Mouse (Mus musculus) forebrain, postnatal 0 days (tissue): ENCODE measurements around the gene Trmt112. TPM values are rescaled to one million over a fixed set of nuclear protein-coding genes. Genes with fewer than 3 reads are reported as not detected.

Source experiments
- ATAC-seq: fragments of 200-750 bp; cut with Nextera tagmentation; 2 replicates; pipeline ENCODE4 v1.8.0; 2017; ENCODE audit warnings: mild to moderate bottlenecking, moderate library complexity
- DNase-seq: peaks from one replicate; pipeline ENCODE4 v3.0.0-alpha.2; 2015
- H3K27ac ChIP-seq: fragments of 300-500 bp; sonication (generic); 2 replicates; pipeline ENCODE4 v1.5.1; 2014; ENCODE audit warnings: low read depth, mild to moderate bottlenecking, antibody characterized with exemption, low read length, moderate library complexity, mixed read lengths
- H3K27me3 ChIP-seq: fragments of 300-500 bp; sonication (generic); 2 replicates; pipeline ENCODE4 v1.6.1; 2014; ENCODE audit warnings: mild to moderate bottlenecking, low read length, mixed read lengths; ENCODE audit not compliant: insufficient read depth
- H3K36me3 ChIP-seq: fragments of 300-500 bp; sonication (generic); 2 replicates; pipeline ENCODE4 v1.6.1; 2014; ENCODE audit warnings: mild to moderate bottlenecking, moderate library complexity; ENCODE audit not compliant: insufficient read depth
- H3K4me1 ChIP-seq: fragments of 300-500 bp; sonication (generic); 2 replicates; pipeline ENCODE4 v1.6.1; 2014; ENCODE audit warnings: antibody characterized with exemption; ENCODE audit not compliant: insufficient read depth
- H3K4me2 ChIP-seq: fragments of 300-500 bp; sonication (generic); 2 replicates; pipeline ENCODE4 v1.6.1; 2014; ENCODE audit warnings: low read depth, mild to moderate bottlenecking, moderate library complexity
- H3K4me3 ChIP-seq: fragments of 300-500 bp; sonication (generic); 2 replicates; pipeline ENCODE4 v1.5.1; 2014; ENCODE audit warnings: low read depth, low read length, mixed read lengths
- H3K9ac ChIP-seq: fragments of 300-500 bp; sonication (generic); 2 replicates; pipeline ENCODE4 v1.6.1; 2014; ENCODE audit warnings: mild to moderate bottlenecking
- H3K9me3 ChIP-seq: fragments of 300-500 bp; sonication (generic); 2 replicates; pipeline ENCODE4 v1.6.1; 2016; ENCODE audit warnings: low read length
- CTCF ChIP-seq: sonication (generic); IDR thresholded peaks from 2 replicates; pipeline ENCODE4 v1.5.1; 2016; ENCODE audit warnings: antibody characterized with exemption, control low read depth, low read depth
- WGBS: fragments of 180-500 bp; shearing (Covaris S2); extraction: QIAGEN DNeasy Blood & Tissue Kit; methylation state at CpG from one replicate; pipeline ENCODE4 v1.1.7; 2014; 5-methylcytosine and 5-hydroxymethylcytosine counted together
- polyA plus RNA-seq: library from polyadenylated mRNA; unstranded; fragments of >200 nt; fragmentation: Nextera tagmentation; extraction: Ambion mirVana; gene quantifications from 2 replicates; pipeline ENCODE4 v1.2.1, GENCODE M21; 2015
- total RNA-seq: library from RNA; depleted of rRNA; stranded (reverse); fragments of >200 nt; gene quantifications from 2 replicates; pipeline ENCODE4 v1.2.3, GENCODE M21; 2014; rRNA removed

Gene Trmt112
- 52.3 and 69.6 TPM in 2 replicates for total RNA-seq
- polyA plus RNA-seq = 102 and 103 TPM in 2 replicates

- Histone ChIP-seq H3K4me3 (peak within 1 kb of the TSS; percentile 60), H3K4me1 (peaks cover 12% of the 10 kb centered on the region), H3K4me2 (peak within 1 kb of the TSS; percentile 77), H3K36me3 (peaks cover 55% of the 10 kb centered on the region), H3K27ac (peak within 1 kb of the TSS; percentile 96), H3K27me3 (no peaks in the 10 kb centered on the region), H3K9ac (peak within 1 kb of the TSS; percentile 63), H3K9me3 (no peaks in the 10 kb centered on the region)
- WGBS = 2% methylated on average over 65 of the region's 65 CpGs
- peak; percentile 38; the same call in 1 of the 2 replicates for TF ChIP-seq CTCF
- peak; percentile 97 for DNase-seq
- peak; percentile 95 for ATAC-seq
Observed at GRCm38 (mm10) chr19:6909507-6910289, at the start of gene Trmt112, which contains the start of gene Prdx5. TSS of gene Trmt112 (plus strand) at chr19:6909698. TSS of gene Prdx5 (minus strand) at chr19:6910106.

GRCm38 (mm10) chr19:6859971-6860370 is 49.5 kb upstream of the Trmt112 start:
- no peak overlapping the region for H3K4me3 ChIP-seq
- no peak overlapping the region for H3K27ac ChIP-seq
- no peaks in the 10 kb centered on the region for H3K4me1 ChIP-seq
- H3K4me2 ChIP-seq = no peak overlapping the region
- no peak overlapping the region for H3K9ac ChIP-seq
- H3K27me3 ChIP-seq = no peaks in the 10 kb centered on the region
- 86% methylated on average over 3 of the region's 3 CpGs for WGBS
- no peak for TF ChIP-seq CTCF
- H3K9me3 ChIP-seq = no peaks in the 10 kb centered on the region
- no peaks in the 10 kb centered on the region for H3K36me3 ChIP-seq
- ATAC-seq (no peak), DNase-seq (no peak)

- H3K27ac ChIP-seq = no peak overlapping the region
- no peaks in the 10 kb centered on the region for H3K4me1 ChIP-seq
- ATAC-seq (no peak), DNase-seq (no peak)
- no peaks in the 10 kb centered on the region for H3K9me3 ChIP-seq
- no peak overlapping the region for H3K4me3 ChIP-seq
- H3K27me3 ChIP-seq = no peaks in the 10 kb centered on the region
- H3K9ac ChIP-seq = no peak overlapping the region
- H3K36me3 ChIP-seq = no peaks in the 10 kb centered on the region
- H3K4me2 ChIP-seq = no peak overlapping the region
- 86% methylated on average over 6 of the region's 6 CpGs for WGBS
- no peak for TF ChIP-seq CTCF
Observed at GRCm38 (mm10) chr19:6860706-6861105, 48.8 kb upstream of the Trmt112 start.

GRCm38 (mm10) chr19:6861451-6861850 is 48.0 kb upstream of the Trmt112 start:
- Histone ChIP-seq H3K9ac (no peak overlapping the region), H3K9me3 (no peaks in the 10 kb centered on the region), H3K27me3 (no peaks in the 10 kb centered on the region), H3K27ac (no peak overlapping the region), H3K4me1 (no peaks in the 10 kb centered on the region), H3K36me3 (no peaks in the 10 kb centered on the region), H3K4me2 (no peak overlapping the region), H3K4me3 (no peak overlapping the region)
- no peak for TF ChIP-seq CTCF
- WGBS = 96% methylated on average over 4 of the region's 4 CpGs
- DNase-seq (no peak), ATAC-seq (no peak)

- Histone ChIP-seq H3K4me1 (no peaks in the 10 kb centered on the region), H3K4me2 (no peak overlapping the region), H3K27me3 (no peaks in the 10 kb centered on the region), H3K27ac (no peak overlapping the region), H3K36me3 (no peaks in the 10 kb centered on the region), H3K9ac (no peak overlapping the region), H3K4me3 (no peak overlapping the region), H3K9me3 (no peaks in the 10 kb centered on the region)
- no peak for ATAC-seq
- no peak for DNase-seq
- WGBS = 12% methylated on average over 5 of the region's 5 CpGs
- no peak for TF ChIP-seq CTCF
Observed at GRCm38 (mm10) chr19:6869355-6869754, 40.1 kb upstream of the Trmt112 start.

- H3K9me3 ChIP-seq = no peaks in the 10 kb centered on the region
- H3K27me3 ChIP-seq = no peaks in the 10 kb centered on the region
- WGBS = 69% methylated on average over 5 of the region's 5 CpGs
- H3K36me3 ChIP-seq = no peaks in the 10 kb centered on the region
- no peak for ATAC-seq
- TF ChIP-seq CTCF = peak; percentile 47
- no peak for DNase-seq
- no peak overlapping the region for H3K27ac ChIP-seq
- H3K4me3 ChIP-seq = no peak overlapping the region
- no peaks in the 10 kb centered on the region for H3K4me1 ChIP-seq
- H3K4me2 ChIP-seq = no peak overlapping the region
- no peak overlapping the region for H3K9ac ChIP-seq
Observed at GRCm38 (mm10) chr19:6871574-6872271, 37.8 kb upstream of the Trmt112 start.

GRCm38 (mm10) chr19:6872701-6873100 is 36.8 kb upstream of the Trmt112 start:
- no peak overlapping the region for H3K4me3 ChIP-seq
- no peak overlapping the region for H3K4me2 ChIP-seq
- H3K9ac ChIP-seq = no peak overlapping the region
- H3K27ac ChIP-seq = no peak overlapping the region
- no peaks in the 10 kb centered on the region for H3K27me3 ChIP-seq
- 79% methylated on average over 3 of the region's 3 CpGs for WGBS
- no peak for TF ChIP-seq CTCF
- no peaks in the 10 kb centered on the region for H3K4me1 ChIP-seq
- no peaks in the 10 kb centered on the region for H3K9me3 ChIP-seq
- no peak for ATAC-seq
- no peak for DNase-seq
- no peaks in the 10 kb centered on the region for H3K36me3 ChIP-seq
